Mouse (Mus musculus) thymus, adult 2 months (tissue): ENCODE measurements around the gene Spock1.

Source experiments
- CTCF ChIP-seq: fragments of 200-500 bp; IDR thresholded peaks from 2 replicates; pipeline ENCODE4 v1.5.1; 2012; ENCODE audit warnings: mild to moderate bottlenecking, control low read depth, low read length, moderate library complexity, borderline replicate concordance; ENCODE audit not compliant: control insufficient read depth, poor library complexity, insufficient read depth; ENCODE audit errors: extremely low read depth
- POLR2A ChIP-seq: fragments of 200-500 bp; IDR thresholded peaks from 2 replicates; pipeline ENCODE4 v1.6.1; 2012; ENCODE audit warnings: mild to moderate bottlenecking, low read length, control low read depth, moderate library complexity; ENCODE audit not compliant: control insufficient read depth, poor library complexity, insufficient read depth; ENCODE audit errors: extremely low read depth

- TF ChIP-seq POLR2A, result no peak
- no peak for TF ChIP-seq CTCF
Observed at GRCm38 (mm10) chr13:57488926-57489325, 419.2 kb downstream of the Spock1 start.
